Mouse (Mus musculus) Patski (cell line): ENCODE data around the gene Saa3. TPM values are rescaled to one million over a fixed set of nuclear protein-coding genes. Genes with fewer than 3 reads are reported as not detected.
"Not testable (repeated sequence)": the region's sequence is repeated elsewhere in the genome, so short reads cannot be mapped to it uniquely, and the experiment has no call there.

Source experiments
- ATAC-seq: fragments of 100-300 bp; one replicate; pipeline ENCODE4 v1.8.0; 2021
- CTCF ChIA-PET: fragments of 350-600 bp; sonication (Branson Sonifier 250); formaldehyde crosslinking; loops from one replicate; lab custom pipeline; 2022; ENCODE audit warnings: inconsistent platforms; lab: Charles Lee
- POLR2A ChIA-PET: fragments of 350-600 bp; sonication (Branson Sonifier 250); formaldehyde crosslinking; loops from one replicate; lab custom pipeline; 2022; ENCODE audit warnings: antibody characterized with exemption, inconsistent platforms; lab: Charles Lee
- DNase-seq: peaks from one replicate; pipeline ENCODE4 v3.0.0-alpha.2; 2011; ENCODE audit warnings: low read depth, low spot score
- H3K27me3 ChIP-seq: fragments of 371-371 bp; one replicate; pipeline ENCODE4 v1.5.1; 2021
- CTCF ChIP-seq: fragments of 100-300 bp; IDR thresholded peaks from one replicate; pipeline ENCODE4 v1.5.1; 2021
- in situ Hi-C: fragments of 300-500 bp; cut with MboI; formaldehyde crosslinking; loops from 3 replicates; pipeline ENCODE4 v1.11.1; 2018; ENCODE audit warnings: low pct_unique_long_range_greater_than_20kb, mixed read lengths
- polyA plus RNA-seq: library from polyadenylated mRNA; unstranded; gene quantifications from one replicate; pipeline ENCODE4 v1.2.3, GENCODE M21; 2021

Gene Saa3
- polyA plus RNA-seq, 1 experiment from 2014 or later, result 5.1 TPM

DNA sequence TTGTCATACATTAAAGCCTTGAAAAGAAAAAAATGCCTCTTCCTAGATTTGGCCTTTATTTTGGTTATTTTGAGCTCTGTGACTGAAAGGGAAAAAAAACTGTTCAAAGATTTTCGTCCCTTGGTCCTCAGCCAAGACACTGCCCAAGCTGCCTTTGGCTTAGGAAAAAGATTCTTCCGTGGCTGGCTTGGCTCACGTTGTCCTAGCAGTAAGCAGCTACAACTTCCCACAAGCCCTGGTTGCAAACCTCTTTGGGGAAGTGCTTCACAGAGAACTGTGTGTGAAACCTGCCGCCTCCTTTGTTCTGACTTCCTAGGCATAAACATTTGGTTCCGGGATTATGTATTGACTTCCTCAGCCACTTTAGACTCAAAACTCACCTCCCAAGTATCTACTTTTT lies 1.4 kb upstream of the Saa3 start:
- no peaks in the 10 kb centered on the region for H3K27me3 ChIP-seq
- TF ChIP-seq CTCF, result no peak
- ATAC-seq (no peak), DNase-seq (no peak)
- ChIA-PET CTCF (no interaction called here), POLR2A (no interaction called here)
- in situ Hi-C loops, result loop anchor here (10.0 kb wide), 2 partner anchors 48 to 298 kb away; no protein-coding TSS in a partner anchor

- H3K27me3 ChIP-seq, result no peaks in the 10 kb centered on the region
- ChIA-PET CTCF (interaction anchor here (0.7 to 2.5 kb wide), 13 partner anchors 9 to 203 kb away, joined by 3 to 10 read pairs (median 4); partner anchors contain the start of gene Sergef), POLR2A (no interaction called here)
- peak; percentile 37 for ATAC-seq
- peak; percentile 89 for TF ChIP-seq CTCF
- no peak for DNase-seq
- in situ Hi-C loops, result loop anchor here (10.0 kb wide), 2 partner anchors 50 to 300 kb away; no protein-coding TSS in a partner anchor
Measured at GRCm38 (mm10) chr7:46714518-46714917, 982 bp downstream of the Saa3 start.

DNA sequence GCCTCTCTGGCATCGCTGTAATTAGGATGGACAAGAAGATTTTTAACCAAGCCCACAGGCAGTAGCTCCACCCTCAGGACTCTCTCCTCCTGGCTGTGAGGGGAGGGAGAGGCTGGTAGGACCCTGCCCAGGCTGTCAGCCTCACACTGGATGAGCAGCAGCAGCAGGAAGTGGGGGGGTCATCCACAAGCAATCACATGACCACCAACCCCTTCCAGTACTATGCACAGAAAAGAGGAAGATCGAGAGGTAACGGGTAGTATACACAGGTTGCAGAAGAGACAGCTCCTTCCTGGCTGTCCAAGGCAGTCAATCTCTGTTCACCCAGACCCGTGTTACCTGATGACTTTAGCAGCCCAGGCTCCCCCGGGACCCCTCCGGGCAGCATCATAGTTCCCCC lies 3.2 kb downstream of the Saa3 start:
- in situ Hi-C loops, result loop anchor here (10.0 kb wide), 2 partner anchors 53 to 303 kb away; no protein-coding TSS in a partner anchor
- no peak for TF ChIP-seq CTCF
- H3K27me3 ChIP-seq, result no peaks in the 10 kb centered on the region
- DNase-seq (no peak), ATAC-seq (no peak)
- CTCF ChIA-PET, result interaction anchor here (0.8 to 2.1 kb wide), 3 partner anchors 59 to 140 kb away, joined by 3 to 10 read pairs (median 3); no protein-coding TSS in a partner anchor
- POLR2A ChIA-PET, result no interaction called here

DNA sequence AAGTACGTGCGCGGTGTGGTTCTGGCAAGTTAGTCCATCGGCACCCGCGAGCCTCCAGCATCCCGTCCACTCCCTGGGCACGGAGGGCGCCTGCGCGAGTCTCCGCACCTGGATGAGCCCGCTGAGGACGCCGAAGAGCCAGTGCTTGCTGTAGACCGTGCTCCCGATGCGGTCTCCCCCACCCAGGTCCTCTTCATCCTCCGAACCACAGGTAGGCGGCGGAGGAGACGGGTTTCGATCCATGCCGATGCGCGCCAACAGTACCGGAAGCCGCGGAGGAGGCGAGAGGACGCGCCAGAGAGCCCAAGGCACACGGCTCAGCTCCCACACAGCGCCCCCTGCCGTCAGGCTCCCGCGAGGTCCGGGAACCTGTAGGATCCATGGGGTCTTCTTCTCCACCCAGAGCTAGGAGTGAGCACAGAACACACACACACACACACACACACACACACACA lies 5.1 kb downstream of the Saa3 start, which contains the start of gene Saal1:
Saal1 (minus strand) TSS at position 291 of the 455 bp plus-strand sequence.
- H3K27me3 ChIP-seq, result no peaks in the 10 kb centered on the region
- POLR2A ChIA-PET, result interaction anchor here (0.7 kb wide), 1 partner anchor 46 kb away, joined by 3 read pairs; no protein-coding TSS in a partner anchor
- DNase-seq (no peak), ATAC-seq (peak; percentile 96)
- CTCF ChIA-PET, result interaction anchor here (0.7 to 2.0 kb wide), 8 partner anchors 9 to 317 kb away, joined by 3 to 7 read pairs (median 4); no protein-coding TSS in a partner anchor
- peak; percentile 95 for TF ChIP-seq CTCF
- in situ Hi-C loops, result loop anchor here (10.0 kb wide), 2 partner anchors 54 to 304 kb away; no protein-coding TSS in a partner anchor

DNA sequence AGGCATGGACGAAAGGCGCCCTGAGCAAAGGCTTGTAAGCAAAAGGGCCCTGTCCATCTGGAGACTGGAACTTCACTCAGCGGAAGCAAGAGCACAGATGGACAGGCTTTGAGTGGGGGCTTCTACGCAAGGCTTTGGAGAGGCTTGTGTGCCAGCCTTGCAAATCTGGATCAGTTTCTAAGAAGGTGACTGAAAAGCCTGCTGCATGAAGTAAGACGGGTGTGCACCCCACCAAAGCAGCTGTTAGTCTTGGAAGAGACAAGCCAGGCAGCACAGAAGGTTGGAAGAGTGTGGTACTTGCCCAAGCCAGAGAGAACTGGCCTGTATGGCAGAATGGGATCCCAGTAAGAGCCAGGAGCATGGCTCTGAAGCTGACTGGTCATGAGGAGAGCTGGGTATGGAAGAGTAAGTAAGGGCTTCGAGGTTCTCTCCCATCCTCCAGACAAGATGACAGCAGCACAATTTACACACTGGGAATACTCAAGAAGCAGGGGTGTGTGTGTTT lies 14.9 kb downstream of the Saa3 start:
- CTCF ChIA-PET, result interaction anchor here (1.4 kb wide), 1 partner anchor 10 kb away, joined by 4 read pairs; no protein-coding TSS in a partner anchor
- H3K27me3 ChIP-seq, result no peaks in the 10 kb centered on the region

GRCm38 (mm10) chr7:46696754-46697153 lies 18.7 kb downstream of the Saa3 start:
- ChIA-PET CTCF (interaction anchor here (0.9 to 1.1 kb wide), 2 partner anchors 14 to 17 kb away, joined by 3 read pairs; no protein-coding TSS in a partner anchor), POLR2A (no interaction called here)
- in situ Hi-C loops, result no loop called here
- H3K27me3 ChIP-seq, result no peaks in the 10 kb centered on the region
- ATAC-seq (no peak), DNase-seq (no peak)
- no peak for TF ChIP-seq CTCF

More for the DNA sequence above, 14.9 kb downstream of the Saa3 start:
- DNase-seq (no peak), ATAC-seq (no peak)
- no peak for TF ChIP-seq CTCF
- in situ Hi-C loops, result no loop called here
- POLR2A ChIA-PET, result no interaction called here

DNA sequence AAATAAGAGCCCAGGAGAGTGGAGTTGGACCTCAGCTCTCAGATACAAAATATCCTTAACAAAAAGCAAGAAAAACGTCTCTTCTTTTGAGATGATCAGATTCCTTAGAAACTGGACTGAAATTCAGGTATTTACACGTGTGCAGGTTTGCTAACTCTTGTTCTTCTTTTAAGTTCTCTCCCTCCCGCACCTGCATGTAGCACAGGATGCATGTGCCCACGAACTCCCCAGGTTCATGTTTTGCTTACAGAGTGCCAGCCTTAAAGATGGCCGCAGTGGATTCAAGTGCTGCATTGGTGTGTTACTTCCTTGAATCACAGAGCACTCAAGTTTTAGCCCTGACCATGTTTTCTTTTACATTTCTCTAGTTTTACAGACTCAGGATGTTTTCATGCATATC lies 28.7 kb downstream of the Saa3 start:
- no peak for TF ChIP-seq CTCF
- no peaks in the 10 kb centered on the region for H3K27me3 ChIP-seq
- ATAC-seq (no peak), DNase-seq (no peak)
- in situ Hi-C loops, result no loop called here
- ChIA-PET CTCF (no interaction called here), POLR2A (no interaction called here)

- ChIA-PET POLR2A (no interaction called here), CTCF (no interaction called here)
- TF ChIP-seq CTCF, result no peak
- in situ Hi-C loops, result no loop called here
- H3K27me3 ChIP-seq, result no peaks in the 10 kb centered on the region
- ATAC-seq (no peak), DNase-seq (no peak)
Measured at GRCm38 (mm10) chr7:46680732-46681131, 34.8 kb downstream of the Saa3 start.

DNA sequence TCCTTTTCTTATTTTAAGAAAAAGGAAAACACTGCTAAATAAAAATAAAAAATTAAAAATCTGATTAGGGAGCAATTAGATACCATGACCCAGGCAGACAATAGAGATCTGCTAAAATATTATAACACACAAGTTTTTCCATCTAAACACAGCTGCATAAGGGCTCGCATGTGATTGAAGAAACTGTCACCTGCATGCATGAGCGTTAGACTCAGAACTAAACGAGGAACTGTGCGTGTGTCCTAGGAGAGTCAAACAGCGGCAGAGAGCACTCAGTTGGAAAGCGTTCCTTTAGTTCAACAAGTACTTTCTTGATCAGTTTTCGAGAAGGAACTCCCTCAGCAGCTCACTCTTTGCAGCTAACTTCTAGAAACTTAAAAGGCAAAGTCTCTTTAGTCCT lies 36.5 kb downstream of the Saa3 start:
- CTCF ChIA-PET, ATAC-seq, H3K27me3 ChIP-seq, DNase-seq, POLR2A ChIA-PET, in situ Hi-C loops: not testable (repeated sequence)

- ChIA-PET POLR2A (no interaction called here), CTCF (no interaction called here)
- DNase-seq, result no peak
- H3K27me3 ChIP-seq, result no peaks in the 10 kb centered on the region
- ATAC-seq, result no peak
- in situ Hi-C loops, result no loop called here
- no peak for TF ChIP-seq CTCF
Measured at GRCm38 (mm10) chr7:46678417-46678816, 37.1 kb downstream of the Saa3 start.

GRCm38 (mm10) chr7:46676808-46677360 lies 38.6 kb downstream of the Saa3 start:
- no peaks in the 10 kb centered on the region for H3K27me3 ChIP-seq
- ChIA-PET CTCF (no interaction called here), POLR2A (no interaction called here)
- DNase-seq, result no peak
- no peak for TF ChIP-seq CTCF
- in situ Hi-C loops, result no loop called here
- ATAC-seq, result no peak
